Mouse (Mus musculus): ENCODE measurements around the gene Hoxd10. TPM values are rescaled to one million over a fixed set of nuclear protein-coding genes. Genes with fewer than 3 reads are reported as not detected.

Gene Hoxd10
- under 1 TPM in 1 of 2 experiments, not detected in 1; 0.26 TPM for polyA plus RNA-seq (2017; shearing (Covaris generic))

DNA sequence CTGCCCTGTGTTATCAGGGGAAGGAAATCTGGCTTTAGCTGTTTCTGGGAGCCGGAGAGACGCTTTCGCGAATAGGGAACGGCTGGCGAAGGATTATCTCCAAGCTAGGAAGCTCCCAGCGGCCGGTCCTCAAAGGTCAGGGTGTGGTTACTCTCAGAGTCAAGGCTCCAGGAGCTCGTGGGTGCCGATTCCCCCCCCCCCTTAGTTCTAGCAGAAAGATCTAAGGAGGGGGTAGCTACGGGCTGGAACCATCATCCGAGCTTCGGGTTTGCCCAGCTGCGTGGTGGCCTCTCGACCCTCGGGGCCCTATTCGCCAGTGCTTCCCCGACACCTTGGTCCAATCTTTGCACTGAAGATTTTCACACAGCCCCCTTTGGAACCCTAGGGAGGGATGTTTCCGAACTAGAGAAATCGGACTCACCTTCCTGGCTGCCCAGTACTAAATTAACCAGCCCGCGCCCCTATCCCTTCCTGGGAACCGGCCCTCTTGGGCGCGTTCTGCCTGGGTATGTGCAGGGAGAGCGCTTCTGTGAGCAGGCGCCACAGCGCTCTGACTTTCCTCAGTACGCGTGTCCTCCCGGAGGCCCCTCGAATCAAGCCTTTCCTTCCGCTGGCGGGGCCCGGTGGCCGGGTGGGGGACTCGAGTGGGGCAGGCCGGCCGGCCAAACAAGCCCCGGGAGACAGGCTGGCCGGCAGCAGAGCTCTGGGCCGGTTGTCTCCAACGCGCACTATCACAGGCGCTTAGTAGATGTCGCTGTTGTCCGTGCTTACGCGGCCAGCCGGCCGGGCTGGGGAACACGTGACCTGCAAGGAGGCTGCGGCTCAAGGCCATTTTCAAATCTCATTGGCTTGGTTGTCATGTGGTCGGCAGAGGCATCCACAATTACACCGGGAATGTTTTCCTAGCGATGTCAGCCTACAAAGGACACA, at the start of gene Hoxd10:
TSS of gene Hoxd10 (plus strand) at position 903 of the 930 bp plus-strand sequence.

DNA sequence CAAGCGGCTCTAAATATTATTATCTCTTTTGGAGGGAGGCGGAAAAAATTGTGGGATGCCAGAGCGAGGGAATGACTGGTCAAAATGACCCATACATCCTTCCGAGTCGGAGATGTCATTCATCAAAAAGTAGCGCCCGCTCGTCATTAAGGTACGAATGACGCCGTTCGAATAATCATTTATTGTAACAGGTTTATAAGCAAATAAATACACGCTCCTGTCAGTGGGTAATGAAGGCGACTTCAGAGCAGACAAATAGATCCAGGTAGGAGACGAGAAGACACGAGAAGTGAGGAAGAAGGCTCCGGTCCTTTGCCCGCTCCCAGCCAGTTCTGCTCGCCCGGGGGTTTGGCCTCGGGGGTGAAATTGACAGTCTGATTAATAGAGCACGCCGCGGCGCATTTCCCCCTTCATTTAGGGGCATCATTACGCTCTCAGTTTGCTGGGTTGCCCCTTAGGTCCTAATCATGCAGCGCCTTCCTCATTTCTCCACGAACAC, 32.2 kb upstream of the Hoxd10 start, which contains the start of gene Evx2:
TSS of gene Evx2 (minus strand) at position 51 of the 499 bp plus-strand sequence.

DNA sequence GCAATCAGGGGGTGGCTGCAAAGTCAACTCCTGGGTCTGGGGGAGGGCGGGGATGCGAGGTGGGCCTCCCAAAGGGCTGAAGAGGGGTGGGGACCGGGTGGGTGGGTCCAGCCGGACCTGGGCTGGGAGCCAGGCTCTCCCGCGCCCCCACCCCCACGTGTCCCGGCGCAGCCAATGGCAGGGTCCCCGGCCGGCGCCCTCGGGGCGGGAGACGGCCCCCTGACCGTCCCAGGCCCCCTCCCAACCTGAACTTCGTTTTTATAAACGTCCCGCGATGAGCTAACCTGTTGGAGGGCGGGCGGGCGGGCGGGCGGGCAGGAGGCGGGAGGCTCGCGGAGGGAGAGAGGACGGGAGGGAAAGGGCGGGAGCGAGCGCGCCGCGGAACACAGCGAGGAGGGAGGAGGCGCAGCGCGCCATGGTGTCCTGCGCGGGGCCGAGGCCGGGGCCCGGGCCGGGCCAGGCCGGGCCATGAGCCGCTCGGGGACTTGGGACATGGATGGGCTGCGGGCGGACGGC, 23.8 kb upstream of the Hoxd10 start, which contains the start of gene Hoxd13:
TSS of gene Hoxd13 (plus strand) at position 469 of the 516 bp plus-strand sequence.

DNA sequence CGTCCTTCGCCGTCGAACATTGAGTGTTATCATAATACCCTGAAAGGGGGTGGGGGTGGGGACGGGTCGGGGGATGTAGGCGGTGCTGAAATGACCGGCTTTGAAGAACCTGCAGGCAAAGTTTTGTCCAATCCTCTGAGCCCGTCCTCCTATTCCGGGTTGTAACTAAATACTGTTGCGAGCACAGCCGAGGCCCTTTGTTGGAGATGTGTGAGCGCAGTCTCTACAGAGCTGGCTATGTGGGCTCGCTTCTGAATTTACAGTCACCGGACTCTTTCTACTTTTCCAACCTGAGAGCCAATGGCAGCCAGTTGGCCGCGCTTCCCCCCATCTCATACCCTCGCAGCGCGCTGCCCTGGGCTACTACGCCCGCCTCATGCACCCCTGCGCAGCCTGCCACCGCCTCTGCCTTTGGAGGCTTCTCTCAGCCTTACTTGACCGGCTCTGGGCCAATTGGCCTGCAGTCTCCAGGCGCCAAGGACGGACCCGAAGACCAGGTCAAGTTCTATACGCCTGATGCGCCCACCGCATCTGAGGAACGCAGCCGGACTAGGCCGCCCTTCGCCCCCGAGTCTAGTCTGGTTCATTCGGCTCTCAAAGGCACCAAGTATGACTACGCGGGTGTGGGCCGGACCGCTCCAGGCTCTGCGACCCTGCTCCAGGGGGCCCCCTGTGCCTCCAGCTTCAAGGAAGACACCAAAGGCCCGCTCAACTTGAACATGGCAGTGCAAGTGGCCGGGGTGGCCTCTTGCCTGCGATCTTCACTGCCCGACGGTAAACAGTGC, 16.7 kb upstream of the Hoxd10 start, which contains the start of gene Hoxd12:
TSS of gene Hoxd12 (plus strand) at position 133 of the 785 bp plus-strand sequence.

DNA sequence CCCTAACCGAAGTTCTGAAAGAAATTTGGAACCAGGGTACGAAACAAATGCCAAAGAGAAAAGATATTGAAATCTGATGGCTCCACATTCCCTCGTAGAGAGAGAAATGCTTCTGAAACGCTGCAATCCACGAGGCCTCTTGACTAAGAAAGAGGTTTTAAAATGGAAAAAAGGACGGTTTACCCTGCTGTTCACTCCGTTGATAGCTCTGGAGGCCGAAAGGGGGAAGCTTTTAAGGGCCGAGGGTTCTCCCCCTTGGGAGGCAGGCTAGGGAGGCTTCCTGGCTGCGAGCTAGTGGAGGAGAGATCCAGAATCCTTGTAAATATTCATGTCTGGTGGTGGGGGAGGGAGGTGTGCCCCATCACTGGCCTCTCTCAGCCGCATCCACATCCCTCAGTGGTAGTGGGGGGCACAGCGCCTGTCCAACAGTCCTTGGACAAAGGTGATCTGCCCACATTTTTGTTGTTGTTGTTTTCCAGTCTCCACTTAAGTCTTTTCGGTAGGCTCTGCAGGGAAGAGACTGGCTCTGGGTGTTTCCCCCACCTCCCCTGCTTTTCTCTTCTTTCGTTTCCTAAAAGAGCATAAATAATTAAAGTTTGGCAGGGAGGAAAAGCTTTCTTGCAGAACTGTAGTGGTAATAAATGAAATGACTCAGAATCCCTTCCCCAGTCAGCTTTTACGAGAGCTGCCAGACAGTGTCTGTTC, 12.7 kb upstream of the Hoxd10 start, which contains the start of gene Hoxd11:
TSS of gene Hoxd11 (plus strand) at position 667 of the 705 bp plus-strand sequence.

DNA sequence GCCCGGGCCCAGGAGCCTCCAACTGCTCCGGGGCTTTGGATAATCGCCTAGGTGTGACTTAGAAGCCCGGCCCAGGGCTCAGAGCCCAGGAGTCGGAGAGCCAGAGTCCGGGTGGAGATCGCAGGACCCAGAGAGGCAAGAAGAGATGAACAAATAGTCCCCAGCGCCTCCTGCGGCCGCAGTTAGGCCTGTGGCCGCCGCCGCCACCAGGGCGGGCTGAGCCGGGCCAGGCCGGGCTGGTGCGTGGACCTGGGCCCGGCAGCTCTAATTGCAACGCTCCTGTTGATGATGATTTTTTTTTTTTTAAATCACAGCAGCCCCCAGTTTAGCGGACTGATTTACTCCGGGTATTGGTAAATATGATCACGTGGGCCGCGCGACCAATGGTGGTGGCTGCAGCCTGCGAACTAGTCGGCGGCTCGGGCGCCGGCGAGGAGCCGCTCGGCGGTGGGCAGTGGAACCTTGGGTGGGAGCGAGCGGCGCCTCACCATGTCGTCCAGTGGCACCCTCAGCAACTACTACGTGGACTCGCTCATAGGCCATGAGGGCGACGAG, 5.9 kb downstream of the Hoxd10 start, which contains the start of gene Hoxd9:
TSS of gene Hoxd9 (plus strand) at position 161 of the 555 bp plus-strand sequence.

DNA sequence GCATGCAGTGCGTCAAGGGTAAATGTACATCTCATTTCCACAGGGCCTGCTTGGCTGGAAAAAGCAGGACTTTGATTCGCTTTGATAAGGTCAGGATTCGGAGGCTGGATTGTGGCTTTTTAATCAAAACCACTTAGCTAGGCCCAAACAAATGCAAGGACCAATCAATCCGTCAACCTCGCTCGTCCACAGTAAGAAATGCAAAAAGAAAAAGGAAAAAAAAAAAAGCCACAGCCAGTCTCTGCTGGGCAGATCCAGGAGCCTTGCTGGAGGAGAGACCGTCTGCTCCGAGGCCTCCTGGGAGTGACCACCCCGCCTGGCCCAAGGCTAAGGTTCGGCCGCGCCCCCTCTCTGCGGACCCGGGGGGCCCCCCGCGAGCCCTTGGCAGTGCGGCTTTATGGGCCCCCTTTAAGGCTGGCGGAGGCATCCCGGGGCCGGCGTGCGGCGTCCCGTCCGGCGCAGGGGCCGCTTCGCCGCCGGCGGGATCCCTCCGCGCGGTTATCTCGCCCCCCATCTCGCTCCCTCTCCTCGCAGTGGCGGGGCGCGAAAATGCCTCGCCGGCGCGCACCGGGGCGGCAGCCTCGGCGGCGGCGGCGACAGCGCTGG, 12.8 kb downstream of the Hoxd10 start, which contains the start of gene Hoxd8:
TSS of gene Hoxd8 (plus strand) at position 223 of the 606 bp plus-strand sequence.

DNA sequence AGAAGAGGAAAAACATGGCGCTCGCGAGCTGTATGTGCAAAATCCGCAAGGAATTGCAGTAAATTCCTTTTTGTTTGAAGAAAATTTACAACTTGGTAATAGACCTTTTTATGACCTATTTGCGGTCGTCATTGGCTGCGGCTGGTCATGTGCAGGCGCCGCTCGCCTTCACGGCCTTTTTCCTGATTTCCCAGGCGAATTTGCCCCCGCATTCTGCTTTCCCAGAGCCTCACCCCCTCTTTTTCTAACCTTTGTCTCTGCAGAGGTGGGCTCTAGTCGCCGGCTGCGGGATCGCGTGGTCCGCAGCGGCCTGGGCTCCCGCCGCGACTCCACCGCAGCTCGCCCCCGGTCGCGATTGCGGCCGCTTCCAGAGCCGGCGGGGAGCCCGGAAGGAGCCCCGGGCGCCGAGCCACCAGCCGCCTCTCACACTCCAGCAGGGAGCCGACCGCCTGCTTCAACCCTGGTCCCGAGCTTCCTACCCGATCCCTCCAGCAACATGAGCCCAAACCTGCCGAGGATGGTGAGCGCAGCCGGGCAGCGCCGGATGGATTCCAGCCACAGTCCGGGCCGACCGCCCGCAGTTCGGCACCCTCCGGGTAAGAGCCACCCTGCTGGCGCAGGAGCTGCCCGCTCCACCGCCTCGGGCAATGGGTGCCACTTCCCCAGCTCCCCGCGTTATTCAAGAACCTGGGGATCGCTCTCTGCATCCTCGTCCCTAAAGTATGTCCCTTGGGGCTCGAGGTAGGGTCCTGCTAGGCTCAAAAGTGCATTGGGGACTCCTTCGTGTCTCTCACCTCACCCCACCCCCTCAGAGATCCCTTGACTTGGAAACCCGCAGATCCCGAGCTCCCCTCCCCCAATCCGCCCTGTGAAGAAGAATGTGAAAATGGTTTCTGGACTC, 20.2 kb downstream of the Hoxd10 start, which contains the start of the genes Hoxd3 and Hoxd4:
TSS of gene Hoxd3 (plus strand) at position 207 of the 901 bp plus-strand sequence.
TSS of gene Hoxd4 (plus strand) at position 209 of the 901 bp plus-strand sequence.

DNA sequence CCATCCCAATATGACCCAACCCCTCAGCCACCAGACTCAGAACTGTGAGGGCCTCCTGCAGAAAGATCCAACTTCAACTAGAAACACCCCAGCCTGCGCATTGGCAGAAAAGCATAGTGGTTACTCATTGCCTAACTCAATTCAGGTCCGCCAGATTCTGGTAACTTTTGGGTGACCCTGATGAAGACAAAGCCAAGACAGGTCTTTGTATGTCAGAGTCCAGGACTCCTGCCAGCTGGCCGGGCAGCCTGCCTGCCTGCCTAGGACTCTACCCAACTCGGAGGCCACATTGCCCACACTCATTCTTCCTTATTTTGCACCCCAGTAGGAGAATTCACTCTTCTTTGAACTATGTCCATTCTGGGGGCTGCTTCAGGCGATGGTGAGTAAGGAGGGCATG, 34.8 kb downstream of the Hoxd10 start, which contains the start of gene Gm28230:
TSS of gene Gm28230 (plus strand) at position 178 of the 400 bp plus-strand sequence.

Other genes starting within 250 kb of the Hoxd10 start
- 10 to 100 TPM; 17.5 to 19.3 TPM for gene Lnpk, start 112.5 kb upstream of the Hoxd10 start, polyA plus RNA-seq (2017; shearing (Covaris generic))
- gene Evx2, start 32.4 kb upstream of the Hoxd10 start, polyA plus RNA-seq (2017; shearing (Covaris generic)): under 1 TPM in 1 of 2 experiments, not detected in 1; 0.20 TPM
- gene Hoxd13, start 23.6 kb upstream of the Hoxd10 start, polyA plus RNA-seq (2017; shearing (Covaris generic)): not detected
- not detected for gene Hoxd12, start 16.9 kb upstream of the Hoxd10 start, polyA plus RNA-seq (2017; shearing (Covaris generic))
- under 1 TPM in 1 of 2 experiments, not detected in 1; 0.55 TPM for gene Hoxd11, start 12.4 kb upstream of the Hoxd10 start, polyA plus RNA-seq (2017; shearing (Covaris generic))
- not detected for gene Hoxd9, start 5.8 kb downstream of the Hoxd10 start, polyA plus RNA-seq (2017; shearing (Covaris generic))
- under 1 TPM; 0.27 to 0.39 TPM for gene Hoxd8, start 12.7 kb downstream of the Hoxd10 start, polyA plus RNA-seq (2017; shearing (Covaris generic))
- gene Hoxd3, start 20.0 kb downstream of the Hoxd10 start, polyA plus RNA-seq (2017; shearing (Covaris generic)): not detected
- under 1 TPM; 0.11 to 0.45 TPM for gene Hoxd4, start 20.0 kb downstream of the Hoxd10 start, polyA plus RNA-seq (2017; shearing (Covaris generic))
- not detected for gene Gm28230, start 34.8 kb downstream of the Hoxd10 start, polyA plus RNA-seq (2017; shearing (Covaris generic))
- not detected for gene Hoxd1, start 71.1 kb downstream of the Hoxd10 start, polyA plus RNA-seq (2017; shearing (Covaris generic))
- gene Mtx2, start 133.9 kb downstream of the Hoxd10 start, polyA plus RNA-seq (2017; shearing (Covaris generic)): 10 to 100 TPM; 65.7 to 75.5 TPM